Mouse (Mus musculus) effector memory CD4-positive, alpha-beta T cell, adult 7 months (primary cell): Measurements from ENCODE around the gene Polr3f. TPM values are rescaled to one million over a fixed set of nuclear protein-coding genes. Genes with fewer than 3 reads are reported as not detected.

Experiments used
- polyA plus RNA-seq: library from polyadenylated mRNA; unstranded; fragments of 100-300 nt; shearing (Covaris generic); gene quantifications from one replicate; pipeline ENCODE4 v1.2.1, GENCODE M21; 2017

Gene Polr3f
- 26.6 TPM for polyA plus RNA-seq

GRCm38 (mm10) chr2:144526981-144527820 lies at the start of gene Polr3f, which contains the start of gene Dzank1:
Gene Polr3f, plus strand, starts transcription at chr2:144527718.
Gene Dzank1, minus strand, starts transcription at chr2:144527414.

GRCm38 (mm10) chr2:144550529-144550928 lies 23.0 kb downstream of the Polr3f start, which contains the start of gene Rbbp9:
Gene Rbbp9, minus strand, starts transcription at chr2:144550869.

GRCm38 (mm10) chr2:144555820-144556552 lies 28.5 kb downstream of the Polr3f start, which contains the start of gene Sec23b:
Gene Sec23b, plus strand, starts transcription at chr2:144556229.

Other genes starting within 250 kb of the Polr3f start
- gene Ovol2, start 195.6 kb upstream of the Polr3f start, polyA plus RNA-seq, result not detected
- gene Kat14, start 158.7 kb upstream of the Polr3f start, polyA plus RNA-seq, result 26.7 TPM
- gene Pet117, start 158.7 kb upstream of the Polr3f start, polyA plus RNA-seq, result 3.4 TPM
- 0.59 TPM for gene Dzank1, start 304 bp upstream of the Polr3f start, polyA plus RNA-seq
- gene Rbbp9, start 23.2 kb downstream of the Polr3f start, polyA plus RNA-seq, result 3.4 TPM
- gene Sec23b, start 28.5 kb downstream of the Polr3f start, polyA plus RNA-seq, result 90.6 TPM
- gene Smim26, start 66.3 kb downstream of the Polr3f start, polyA plus RNA-seq, result 11.3 TPM
- gene Dtd1, start 72.2 kb downstream of the Polr3f start, polyA plus RNA-seq, result 57.0 TPM